Mouse (Mus musculus) layer of hippocampus, postnatal 25 days (tissue): Measurements from ENCODE around the gene Npat. TPM values are rescaled to one million over a fixed set of nuclear protein-coding genes. Genes with fewer than 3 reads are reported as not detected.
A peak's percentile ranks its signal among the peaks of the same experiment; 100 is the strongest.

Source experiments
- DNase-seq, 2 experiments: peaks; one replicate each; pipeline ENCODE4 v3.0.0; 2022; ENCODE audit warnings: mixed read lengths in 2 of 2, low spot score in 1 of 2; ENCODE audit errors: extremely low spot score in 1 of 2
- total RNA-seq, 2 experiments: library from RNA; stranded (reverse); gene quantifications; 2 replicates each; pipeline ENCODE4 v1.2.3; 2021

Gene Npat
- total RNA-seq, 2 experiments from 2014 or later, result 15.6 to 17.5 TPM

DNA sequence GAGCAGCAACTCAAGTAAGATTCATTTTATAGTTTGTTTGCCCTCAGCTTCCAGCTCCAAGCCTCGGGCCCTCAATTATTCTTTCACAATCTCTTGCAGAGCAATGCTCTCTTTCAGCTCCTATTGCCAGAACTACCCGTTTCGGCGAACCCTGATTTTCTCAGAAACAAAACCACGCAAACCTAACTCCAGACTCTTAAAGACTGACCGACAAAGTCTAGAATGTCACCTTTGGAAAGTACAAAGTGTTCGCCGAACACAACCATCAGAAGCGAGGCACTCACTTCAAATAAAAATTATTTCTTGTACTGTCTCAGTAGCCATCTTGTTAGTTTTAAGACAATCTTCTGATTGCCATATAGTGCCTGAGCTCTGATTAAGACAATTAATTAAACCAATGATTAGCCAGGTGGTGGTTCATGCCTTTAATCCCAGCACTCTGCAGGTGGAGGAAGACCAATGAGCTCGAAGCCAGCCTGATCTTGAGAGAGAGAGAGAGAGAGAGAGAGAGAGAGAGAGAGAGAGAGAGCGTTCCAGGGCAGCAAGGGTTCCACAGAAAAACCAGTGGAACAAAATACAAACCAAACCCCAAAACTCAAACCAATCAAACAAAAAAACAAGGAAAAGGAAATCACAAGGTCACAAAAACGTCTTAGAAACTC lies 72.6 kb downstream of the Npat start:
- DNase-seq, result no peak

DNA sequence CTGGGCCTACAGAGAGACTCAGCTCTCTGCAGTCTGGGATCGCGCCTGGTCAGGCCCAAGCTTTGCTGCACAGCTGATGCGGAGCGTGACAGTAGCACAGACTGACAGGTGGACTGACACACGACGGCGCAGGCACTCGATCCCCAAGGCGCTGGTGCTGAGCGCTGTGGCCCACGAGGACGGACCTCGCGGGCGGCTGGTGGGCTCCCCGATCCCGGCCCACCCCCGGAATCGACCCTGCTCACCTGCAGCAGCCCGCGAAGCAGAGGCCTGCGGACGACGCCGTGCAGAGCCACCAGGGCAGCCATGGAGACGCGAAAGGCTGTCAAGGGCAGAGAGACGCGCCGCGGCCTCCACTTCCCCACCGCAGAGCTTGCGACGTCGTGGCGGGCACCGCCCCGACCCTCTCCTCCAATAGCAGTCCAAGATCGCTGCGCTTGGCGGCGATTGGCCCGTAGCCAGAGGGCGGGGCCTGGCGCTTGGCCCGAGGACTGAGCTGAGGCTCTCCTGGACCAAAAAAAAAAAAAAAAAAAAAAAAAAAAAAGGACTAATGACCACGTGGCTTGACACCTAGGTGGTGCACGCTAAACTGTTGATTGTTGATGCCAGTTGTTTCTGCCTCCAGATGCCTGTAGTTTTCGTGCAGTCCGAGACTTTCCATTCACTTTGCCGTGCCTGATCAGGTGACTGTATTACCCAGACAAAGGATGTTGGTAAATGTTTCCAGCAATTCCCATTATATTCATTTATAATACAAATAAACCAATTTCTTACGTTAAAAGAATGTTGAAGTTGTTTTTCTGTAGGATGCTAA lies 73.3 kb downstream of the Npat start, which contains the start of gene Acat1:
Gene Acat1, minus strand, starts transcription at position 415 of the 814 bp plus-strand sequence.
- DNase-seq, result peak; percentile 95 to 96

- DNase-seq, result no peak
Measured at GRCm38 (mm10) chr9:53614286-53614685, 77.4 kb downstream of the Npat start.

GRCm38 (mm10) chr9:53615246-53615645 lies 78.4 kb downstream of the Npat start:
- no peak for DNase-seq

Other genes starting within 250 kb of the Npat start
- gene Exph5, start 235.4 kb upstream of the Npat start, total RNA-seq, result 1 to 10 TPM; 3.3 to 3.8 TPM
- gene Kdelc2, start 153.0 kb upstream of the Npat start, total RNA-seq, result 1 to 10 TPM; 4.5 to 5.2 TPM
- under 1 TPM; 0.27 to 0.38 TPM for gene 4930550C14Rik, start 134.7 kb upstream of the Npat start, total RNA-seq
- gene Atm, start 307 bp upstream of the Npat start, total RNA-seq, result 10 to 100 TPM; 18.3 to 21.0 TPM
- gene Acat1, start 73.3 kb downstream of the Npat start, total RNA-seq, result 10 to 100 TPM; 65.5 to 68.0 TPM
- 10 to 100 TPM; 59.4 to 63.1 TPM for gene Cul5, start 133.0 kb downstream of the Npat start, total RNA-seq
- gene Rab39, start 169.2 kb downstream of the Npat start, total RNA-seq, result 1 to 10 TPM; 1.5 to 2.1 TPM
- gene Slc35f2, start 234.5 kb downstream of the Npat start, total RNA-seq, result 1 to 10 TPM; 3.7 to 5.2 TPM